Mouse (Mus musculus): Measurements from ENCODE around the gene Gpr39. TPM values are rescaled to one million over a fixed set of nuclear protein-coding genes. Genes with fewer than 3 reads are reported as not detected.
A peak's percentile ranks its signal among the peaks of the same experiment; 100 is the strongest.
"Not testable (repeated sequence)": the region's sequence is repeated elsewhere in the genome, so short reads cannot be mapped to it uniquely, and the experiment has no call there.

Gene Gpr39
- 0.10 and 0.22 TPM in 2 replicates for polyA plus RNA-seq (2014; fragmentation: Nextera tagmentation; extraction: Ambion mirVana)

DNA sequence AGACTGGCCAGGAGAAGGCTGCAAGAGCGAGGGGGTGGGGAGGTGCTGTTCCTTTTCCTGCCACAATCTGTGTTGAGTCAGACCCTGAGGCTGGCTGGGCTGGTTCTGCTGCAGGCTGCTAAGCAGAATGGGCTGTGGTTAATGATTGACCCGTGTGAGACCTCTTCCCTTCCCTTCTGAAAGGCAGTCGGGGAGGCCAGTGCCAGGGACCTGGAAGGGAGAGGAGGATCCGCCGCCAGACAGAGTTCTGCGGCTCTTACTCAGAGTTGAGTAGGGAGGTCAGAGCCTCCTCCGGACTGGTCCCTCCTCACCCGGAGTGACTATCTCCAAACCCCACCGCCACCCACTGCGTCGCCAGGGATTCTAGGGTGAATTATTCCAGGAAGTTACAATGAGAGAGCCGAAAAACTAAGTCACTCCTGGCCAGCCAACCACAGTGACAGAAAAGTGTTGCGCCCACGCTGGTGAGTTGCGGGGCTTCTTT lies at the start of gene Gpr39:
TSS of gene Gpr39 (plus strand) at position 206 of the 484 bp plus-strand sequence.
- Histone ChIP-seq H3K27me3 (ENCODE audit: control insufficient read depth, insufficient read depth, low read length) (no peaks in the 10 kb centered on the region), H3K9ac (ENCODE audit: low read depth, low read length) (no peak within 1 kb of the TSS), H3K4me3 (ENCODE audit: low read depth, low read length) (no peak within 1 kb of the TSS), H3K27ac (ENCODE audit: low read depth, low read length) (no peak within 1 kb of the TSS), H3K36me3 (ENCODE audit: control insufficient read depth, insufficient read depth, low read length) (no peaks in the 10 kb centered on the region), H3K4me2 (replicated peaks; ENCODE audit: low read depth, low read length) (no peak within 1 kb of the TSS), H3K4me1 (replicated peaks; ENCODE audit: control insufficient read depth, insufficient read depth, low read length) (no peaks in the 10 kb centered on the region), H3K9me3 (ENCODE audit: control insufficient read depth, low read length) (no peaks in the 10 kb centered on the region)
- no peak for ATAC-seq (ENCODE audit: low FRiP score)
- DNase-seq (ENCODE audit: low spot score): peak; percentile 8
- 42% methylated on average over 14 of the region's 15 CpGs for WGBS

DNA sequence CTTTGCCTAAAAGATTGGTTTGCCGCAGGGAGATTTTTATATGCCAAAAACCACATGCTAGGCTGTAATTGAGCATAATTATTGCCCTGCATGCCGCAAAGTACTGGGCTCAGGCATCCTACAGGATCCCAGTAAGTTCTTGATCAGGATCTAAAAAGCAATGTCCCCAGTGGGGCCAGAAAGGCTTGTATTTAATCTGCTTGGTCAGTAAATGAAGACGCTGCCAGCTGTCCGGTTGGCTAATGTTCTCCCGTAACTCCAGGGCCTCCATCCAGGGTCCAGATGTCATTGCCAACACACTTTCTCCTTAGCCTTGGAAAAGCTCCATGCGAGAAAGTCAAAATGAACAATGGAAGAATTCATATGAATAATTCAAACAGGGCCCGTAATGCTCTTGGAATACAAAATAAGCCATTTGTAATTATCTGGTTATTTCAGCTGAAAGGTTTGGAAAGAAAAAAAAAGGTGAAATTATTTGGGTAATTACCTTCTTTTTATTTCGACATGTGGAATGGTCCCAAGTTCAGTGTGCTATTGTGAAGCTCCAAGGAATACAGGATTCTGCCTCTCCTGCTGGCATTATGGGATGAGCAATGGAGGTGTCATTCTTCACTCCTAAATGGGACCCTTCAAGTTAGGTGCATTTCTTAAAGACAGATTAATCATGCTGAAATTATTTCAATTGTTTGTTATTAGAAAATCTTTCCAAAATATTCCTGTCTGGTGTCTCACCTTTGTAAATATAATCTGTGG lies 37.1 kb upstream of the Gpr39 start:
- H3K9me3 ChIP-seq (ENCODE audit: control insufficient read depth, low read length): no peaks in the 10 kb centered on the region
- DNase-seq (ENCODE audit: low spot score): peak; percentile 3
- no peak for ATAC-seq (ENCODE audit: low FRiP score)

DNA sequence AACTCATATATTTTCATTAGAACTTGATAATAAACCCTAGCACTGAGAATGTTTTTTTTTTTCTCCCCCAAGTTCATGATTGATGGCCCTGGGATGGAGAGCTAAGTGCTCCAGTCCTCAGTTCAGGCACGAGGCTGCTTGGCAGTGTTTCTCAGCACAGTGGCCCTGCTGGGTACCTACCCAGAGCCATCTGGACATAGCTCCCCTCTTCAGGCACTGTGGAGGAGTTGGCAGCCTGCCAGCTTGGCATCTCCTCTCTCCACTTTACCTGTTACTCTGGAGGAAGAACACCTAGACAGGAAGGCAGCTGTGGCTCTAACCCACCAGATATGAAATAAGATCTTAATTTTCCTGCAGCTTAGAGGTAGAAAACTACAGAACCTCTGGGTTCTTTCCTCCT lies 33.2 kb upstream of the Gpr39 start:
- Histone ChIP-seq H3K4me1 (replicated peaks; ENCODE audit: control insufficient read depth, insufficient read depth, low read length) (no peaks in the 10 kb centered on the region), H3K27me3 (ENCODE audit: control insufficient read depth, insufficient read depth, low read length) (no peaks in the 10 kb centered on the region), H3K27ac (ENCODE audit: low read depth, low read length) (no peak overlapping the region), H3K9me3 (ENCODE audit: control insufficient read depth, low read length) (no peaks in the 10 kb centered on the region), H3K4me3 (ENCODE audit: low read depth, low read length) (no peak overlapping the region), H3K36me3 (ENCODE audit: control insufficient read depth, insufficient read depth, low read length) (no peaks in the 10 kb centered on the region), H3K4me2 (replicated peaks; ENCODE audit: low read depth, low read length) (no peak overlapping the region), H3K9ac (ENCODE audit: low read depth, low read length) (no peak overlapping the region)
- no peak for ATAC-seq (ENCODE audit: low FRiP score)
- 59% methylated on average over 1 of the region's 1 CpGs for WGBS
- no peak for DNase-seq (ENCODE audit: low spot score)

More for the DNA sequence above, 37.1 kb upstream of the Gpr39 start:
- Histone ChIP-seq H3K27ac (ENCODE audit: low read depth, low read length) (no peak overlapping the region), H3K27me3 (ENCODE audit: control insufficient read depth, insufficient read depth, low read length) (no peaks in the 10 kb centered on the region), H3K4me3 (ENCODE audit: low read depth, low read length) (no peak overlapping the region), H3K36me3 (ENCODE audit: control insufficient read depth, insufficient read depth, low read length) (no peaks in the 10 kb centered on the region), H3K9ac (ENCODE audit: low read depth, low read length) (no peak overlapping the region), H3K4me2 (replicated peaks; ENCODE audit: low read depth, low read length) (no peak overlapping the region), H3K4me1 (replicated peaks; ENCODE audit: control insufficient read depth, insufficient read depth, low read length) (no peaks in the 10 kb centered on the region)
- 54% methylated on average over 8 of the region's 8 CpGs for WGBS

DNA sequence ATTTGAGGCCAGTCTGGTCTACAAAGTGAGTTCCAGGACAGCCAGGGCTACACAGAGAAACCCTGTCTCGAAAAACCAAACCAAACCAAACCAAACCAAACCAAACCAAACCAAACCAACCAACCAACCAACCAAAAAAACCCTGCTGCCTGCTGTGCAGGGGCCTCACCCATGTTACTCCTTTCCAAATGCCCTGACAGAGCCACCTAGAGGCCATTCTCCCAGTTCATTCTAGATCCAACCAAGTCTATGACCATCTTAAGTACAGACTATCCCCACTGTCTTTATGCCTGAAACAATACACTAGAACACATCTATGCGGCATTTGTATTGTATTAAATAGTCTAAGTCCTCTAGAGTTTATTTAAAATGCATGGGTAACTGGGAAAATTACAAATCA lies 30.0 kb upstream of the Gpr39 start:
- not testable (repeated sequence) for H3K27ac ChIP-seq (ENCODE audit: low read depth, low read length); ATAC-seq (ENCODE audit: low FRiP score); H3K27me3 ChIP-seq (ENCODE audit: control insufficient read depth, insufficient read depth, low read length); H3K4me1 ChIP-seq (replicated peaks; ENCODE audit: control insufficient read depth, insufficient read depth, low read length); H3K9ac ChIP-seq (ENCODE audit: low read depth, low read length); DNase-seq (ENCODE audit: low spot score); H3K4me3 ChIP-seq (ENCODE audit: low read depth, low read length); H3K4me2 ChIP-seq (replicated peaks; ENCODE audit: low read depth, low read length); H3K36me3 ChIP-seq (ENCODE audit: control insufficient read depth, insufficient read depth, low read length); H3K9me3 ChIP-seq (ENCODE audit: control insufficient read depth, low read length)
- WGBS: 91% methylated on average over 2 of the region's 2 CpGs

DNA sequence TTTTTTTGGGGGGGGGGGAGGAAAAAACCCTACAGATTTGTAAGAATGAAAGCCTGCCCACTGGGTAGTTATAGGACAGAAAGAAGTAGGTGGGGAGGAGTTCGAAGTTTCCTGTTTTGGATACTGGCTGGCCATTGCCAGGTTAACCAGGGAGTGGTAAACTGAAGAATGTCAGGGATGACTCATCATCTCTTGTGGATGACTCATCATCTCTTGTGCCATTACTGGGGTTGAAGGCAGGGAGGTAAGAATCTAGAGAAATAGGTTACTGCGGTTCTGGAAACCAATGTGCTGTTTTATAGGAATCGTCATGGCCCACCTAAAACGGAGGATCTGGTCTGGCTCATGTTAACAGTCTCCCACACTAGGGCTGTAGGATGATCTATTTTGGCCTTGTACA lies 28.8 kb upstream of the Gpr39 start:
- Histone ChIP-seq H3K9me3 (ENCODE audit: control insufficient read depth, low read length) (no peaks in the 10 kb centered on the region), H3K27me3 (ENCODE audit: control insufficient read depth, insufficient read depth, low read length) (no peaks in the 10 kb centered on the region), H3K4me3 (ENCODE audit: low read depth, low read length) (no peak overlapping the region), H3K27ac (ENCODE audit: low read depth, low read length) (no peak overlapping the region), H3K9ac (ENCODE audit: low read depth, low read length) (no peak overlapping the region), H3K4me1 (replicated peaks; ENCODE audit: control insufficient read depth, insufficient read depth, low read length) (no peaks in the 10 kb centered on the region), H3K4me2 (replicated peaks; ENCODE audit: low read depth, low read length) (no peak overlapping the region), H3K36me3 (ENCODE audit: control insufficient read depth, insufficient read depth, low read length) (no peaks in the 10 kb centered on the region)
- no peak for ATAC-seq (ENCODE audit: low FRiP score)
- WGBS: 95% methylated on average over 4 of the region's 4 CpGs
- no peak for DNase-seq (ENCODE audit: low spot score)

DNA sequence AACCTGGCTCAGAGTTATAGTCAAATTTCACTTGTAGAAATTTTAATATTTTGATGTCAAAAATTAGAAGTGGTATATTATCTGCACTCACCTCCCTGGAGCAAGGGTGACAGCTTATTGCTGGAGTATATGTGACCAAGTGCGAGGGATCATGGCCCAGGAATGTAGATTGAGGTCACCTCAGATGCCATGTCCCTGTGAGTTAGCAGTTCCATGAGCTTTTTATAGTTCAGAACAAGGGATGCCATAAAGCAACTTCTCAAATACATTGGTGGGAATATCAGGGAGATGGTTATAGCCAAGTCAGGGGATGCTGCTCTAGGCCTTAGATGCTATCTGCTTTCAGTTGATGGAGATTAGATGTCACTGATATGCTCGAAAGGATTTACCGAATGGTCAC lies 27.7 kb upstream of the Gpr39 start:
- 88% methylated on average over 3 of the region's 3 CpGs for WGBS
- ATAC-seq (ENCODE audit: low FRiP score): no peak
- H3K9me3 ChIP-seq (ENCODE audit: control insufficient read depth, low read length): no peaks in the 10 kb centered on the region
- H3K4me2 ChIP-seq (replicated peaks; ENCODE audit: low read depth, low read length): no peak overlapping the region
- H3K36me3 ChIP-seq (ENCODE audit: control insufficient read depth, insufficient read depth, low read length): no peaks in the 10 kb centered on the region
- DNase-seq (ENCODE audit: low spot score): no peak
- H3K4me1 ChIP-seq (replicated peaks; ENCODE audit: control insufficient read depth, insufficient read depth, low read length): no peaks in the 10 kb centered on the region
- no peak overlapping the region for H3K4me3 ChIP-seq (ENCODE audit: low read depth, low read length)
- no peak overlapping the region for H3K9ac ChIP-seq (ENCODE audit: low read depth, low read length)
- H3K27ac ChIP-seq (ENCODE audit: low read depth, low read length): no peak overlapping the region
- no peaks in the 10 kb centered on the region for H3K27me3 ChIP-seq (ENCODE audit: control insufficient read depth, insufficient read depth, low read length)

DNA sequence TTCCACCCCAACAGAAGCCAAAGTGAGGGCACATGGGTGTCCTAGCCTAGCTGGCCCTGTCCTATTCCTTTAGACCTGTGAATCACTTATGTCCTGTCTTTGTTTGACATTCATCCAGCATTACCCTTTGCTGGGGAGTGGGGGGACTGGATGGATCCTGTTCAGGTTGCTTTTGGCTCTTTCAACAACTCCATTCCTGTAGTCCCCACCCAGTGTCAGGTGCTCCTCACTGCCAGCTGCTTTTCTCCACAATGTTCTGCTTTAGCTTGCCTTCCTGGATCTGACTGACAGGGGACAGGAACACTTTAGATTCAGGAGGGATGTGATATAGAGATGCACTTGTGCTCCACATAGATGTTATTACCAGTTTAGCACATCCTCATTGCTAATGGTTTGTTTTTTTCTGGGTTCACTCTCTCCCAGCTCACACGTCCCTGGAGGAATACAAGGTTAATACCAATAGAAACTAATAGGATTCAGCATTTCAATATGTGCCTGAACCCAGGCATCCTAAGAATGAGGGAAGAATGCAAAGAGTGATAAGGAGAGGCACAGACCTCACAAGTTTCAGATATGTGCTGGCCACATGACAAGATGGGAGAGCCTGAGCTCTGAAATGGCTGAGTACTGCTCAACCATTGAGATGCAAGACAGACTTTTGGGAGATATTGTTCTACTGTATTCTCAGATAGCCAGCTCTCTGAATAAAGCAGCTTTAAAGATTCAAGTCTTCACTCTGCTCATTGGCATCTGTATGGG lies 23.8 kb upstream of the Gpr39 start:
- no peak overlapping the region for H3K27ac ChIP-seq (ENCODE audit: low read depth, low read length)
- H3K4me3 ChIP-seq (ENCODE audit: low read depth, low read length): no peak overlapping the region
- H3K9me3 ChIP-seq (ENCODE audit: control insufficient read depth, low read length): no peaks in the 10 kb centered on the region
- DNase-seq (ENCODE audit: low spot score) (no peak), ATAC-seq (ENCODE audit: low FRiP score) (no peak)
- no peak overlapping the region for H3K9ac ChIP-seq (ENCODE audit: low read depth, low read length)
- H3K4me2 ChIP-seq (replicated peaks; ENCODE audit: low read depth, low read length): no peak overlapping the region
- H3K36me3 ChIP-seq (ENCODE audit: control insufficient read depth, insufficient read depth, low read length): no peaks in the 10 kb centered on the region
- H3K27me3 ChIP-seq (ENCODE audit: control insufficient read depth, insufficient read depth, low read length): no peaks in the 10 kb centered on the region
- no peaks in the 10 kb centered on the region for H3K4me1 ChIP-seq (replicated peaks; ENCODE audit: control insufficient read depth, insufficient read depth, low read length)
- WGBS: 72% methylated on average over 1 of the region's 1 CpGs

DNA sequence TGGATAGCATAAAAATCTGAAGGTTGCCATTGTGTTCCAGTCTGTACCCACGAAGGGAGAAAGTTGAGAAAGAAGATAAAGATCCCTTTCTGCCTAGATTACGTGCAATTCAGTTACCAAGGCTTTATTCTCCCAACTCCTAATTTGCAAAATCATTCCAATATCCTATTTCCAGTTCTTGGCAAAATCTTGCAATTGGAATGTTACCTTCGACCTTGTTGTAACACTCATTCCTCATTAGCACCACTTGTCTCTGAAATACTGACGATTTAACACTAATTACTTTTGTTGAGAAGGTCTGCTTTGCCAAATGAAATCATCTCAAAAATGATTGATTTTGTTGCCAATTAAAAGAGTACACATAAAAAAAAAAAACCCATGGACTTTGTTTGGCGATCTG lies 19.4 kb upstream of the Gpr39 start:
- no peaks in the 10 kb centered on the region for H3K4me1 ChIP-seq (replicated peaks; ENCODE audit: control insufficient read depth, insufficient read depth, low read length)
- ATAC-seq (ENCODE audit: low FRiP score): no peak
- no peaks in the 10 kb centered on the region for H3K36me3 ChIP-seq (ENCODE audit: control insufficient read depth, insufficient read depth, low read length)
- no peak overlapping the region for H3K4me2 ChIP-seq (replicated peaks; ENCODE audit: low read depth, low read length)
- no peak overlapping the region for H3K4me3 ChIP-seq (ENCODE audit: low read depth, low read length)
- H3K9ac ChIP-seq (ENCODE audit: low read depth, low read length): no peak overlapping the region
- DNase-seq (ENCODE audit: low spot score): no peak
- H3K27ac ChIP-seq (ENCODE audit: low read depth, low read length): no peak overlapping the region
- WGBS: 86% methylated on average over 5 of the region's 5 CpGs
- no peaks in the 10 kb centered on the region for H3K27me3 ChIP-seq (ENCODE audit: control insufficient read depth, insufficient read depth, low read length)
- H3K9me3 ChIP-seq (ENCODE audit: control insufficient read depth, low read length): no peaks in the 10 kb centered on the region

DNA sequence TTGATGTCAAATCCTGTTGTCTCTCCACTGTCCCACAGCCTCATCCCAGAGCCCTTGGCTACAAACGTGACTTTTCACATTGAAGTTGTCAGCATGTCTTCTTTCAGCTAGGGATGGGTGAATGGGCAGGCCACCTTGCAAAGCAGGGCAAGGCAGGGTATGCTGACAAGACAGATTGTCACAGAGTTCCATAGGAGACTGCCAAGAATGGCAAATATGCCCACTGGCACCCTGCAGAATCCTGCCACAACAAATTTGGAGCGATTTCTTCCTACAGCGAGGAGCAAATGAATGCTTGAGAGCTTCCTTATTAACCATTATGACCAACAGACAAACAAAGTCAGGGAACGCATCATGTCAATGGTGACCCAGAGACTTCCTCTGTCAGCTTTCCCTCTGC lies 16.6 kb upstream of the Gpr39 start:
- Histone ChIP-seq H3K9me3 (ENCODE audit: control insufficient read depth, low read length) (no peaks in the 10 kb centered on the region), H3K4me2 (replicated peaks; ENCODE audit: low read depth, low read length) (no peak overlapping the region), H3K27ac (ENCODE audit: low read depth, low read length) (no peak overlapping the region), H3K36me3 (ENCODE audit: control insufficient read depth, insufficient read depth, low read length) (no peaks in the 10 kb centered on the region), H3K4me1 (replicated peaks; ENCODE audit: control insufficient read depth, insufficient read depth, low read length) (no peaks in the 10 kb centered on the region), H3K4me3 (ENCODE audit: low read depth, low read length) (no peak overlapping the region), H3K9ac (ENCODE audit: low read depth, low read length) (no peak overlapping the region), H3K27me3 (ENCODE audit: control insufficient read depth, insufficient read depth, low read length) (no peaks in the 10 kb centered on the region)
- ATAC-seq (ENCODE audit: low FRiP score) (no peak), DNase-seq (ENCODE audit: low spot score) (no peak)
- WGBS: 92% methylated on average over 4 of the region's 4 CpGs

All from hindbrain, embryonic 11.5 days (tissue).